Mouse (Mus musculus) thymus, postnatal 0 days (tissue): ENCODE results near the gene Xpo5. TPM values are rescaled to one million over a fixed set of nuclear protein-coding genes. Genes with fewer than 3 reads are reported as not detected.

Experiments used
- DNase-seq: peaks from one replicate; pipeline ENCODE4 v3.0.0-alpha.2; 2015; ENCODE audit warnings: low spot score
- microRNA counts: library from miRNA; unstranded; fragments of <30 nt; microRNA quantifications from one replicate; lab custom pipeline; 2015
- microRNA-seq: library from miRNA; unstranded; fragments of <30 nt; microRNA quantifications from one replicate; pipeline ENCODE4, GENCODE M21; 2016; ENCODE audit warnings: borderline number of aligned reads
- polyA plus RNA-seq: library from polyadenylated mRNA; unstranded; fragments of >200 nt; fragmentation: Nextera tagmentation; extraction: Ambion mirVana; gene quantifications from 2 replicates; pipeline ENCODE4 v1.2.1, GENCODE M21; 2015

Gene Xpo5
- polyA plus RNA-seq, 1 experiment from 2014 or later, result 26.8 TPM

DNA sequence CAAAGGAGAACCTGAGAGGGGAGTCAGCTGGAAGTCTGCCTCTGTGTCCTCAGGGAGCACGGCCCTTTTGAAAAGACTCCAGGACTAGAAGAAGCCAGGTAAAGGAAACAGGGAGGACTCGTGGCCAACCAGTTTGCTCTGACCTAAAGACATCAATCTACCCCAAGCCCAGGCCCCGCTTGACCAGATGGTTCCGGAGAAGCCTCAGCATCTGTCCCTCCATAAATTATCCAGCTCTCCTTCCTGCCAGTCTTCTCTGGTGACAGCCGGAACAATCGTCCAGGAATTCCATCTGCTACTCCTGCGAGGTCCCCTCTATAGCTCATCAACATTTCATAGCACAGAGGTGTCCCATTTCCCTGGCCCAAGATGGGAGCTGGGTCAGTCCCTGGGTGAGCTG lies 82.1 kb downstream of the Xpo5 start:
- DNase-seq, result no peak

DNA sequence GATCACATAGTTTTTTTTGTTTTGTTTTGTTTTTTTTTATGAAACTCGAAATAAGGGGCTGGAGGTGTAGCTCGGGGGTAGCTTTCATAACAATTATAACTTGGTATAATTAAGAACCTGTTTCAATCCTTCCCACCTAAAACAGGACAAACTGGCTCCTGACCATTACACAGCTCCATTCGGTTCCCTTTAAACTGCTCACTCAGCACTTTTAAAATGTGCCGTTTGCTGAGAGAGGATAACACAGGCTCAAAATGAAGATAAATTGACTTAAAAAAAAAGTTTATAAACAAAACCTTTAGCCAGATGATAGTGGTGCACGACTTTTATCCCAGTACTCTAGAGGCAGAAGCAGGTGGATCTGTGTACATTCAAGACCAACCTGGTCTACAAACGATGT lies 82.8 kb downstream of the Xpo5 start:
- DNase-seq, result no peak

DNA sequence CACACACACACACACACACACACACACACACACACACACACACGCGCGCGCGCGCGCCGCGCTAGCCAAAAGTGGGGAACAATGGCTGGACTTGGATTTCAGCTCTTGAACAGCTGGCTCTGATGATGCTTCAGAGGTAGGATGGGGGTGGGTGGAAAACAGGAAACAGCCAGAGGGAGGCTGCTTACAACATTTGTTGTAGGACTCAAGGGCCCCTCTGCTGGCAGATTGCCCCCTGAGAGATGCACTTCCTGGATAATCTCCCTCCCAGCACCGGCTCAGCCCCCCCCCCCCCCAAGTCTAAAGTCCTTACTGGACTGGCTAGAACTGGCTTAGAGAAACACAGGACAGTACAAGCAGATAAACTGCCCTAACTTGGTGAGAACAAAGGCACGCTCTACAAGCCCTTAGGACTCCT lies 85.1 kb downstream of the Xpo5 start:
- DNase-seq, result peak; percentile 32

MicroRNAs encoded within 50 kb of the gene (microRNA counts, 519-probe panel; counts per million panel counts)
- microRNA mmu-miR-693-3p (lab: Ali Mortazavi, UCI) (473 counts per million, percentile 71 among the panel's probes with 10 or more counts), microRNA mmu-miR-693-5p (lab: Ali Mortazavi, UCI) (473 counts per million, percentile 71 among the panel's probes with 10 or more counts)

Small RNA genes lying within 50 kb of the gene (microRNA-seq; reads per million reads assigned to microRNA genes)
- gene Mir693, result not detected

Other genes with a start within 250 kb of the Xpo5 start
- gene Vegfa, start 170.4 kb upstream of the Xpo5 start, polyA plus RNA-seq, result 1.1 and 1.3 TPM in 2 replicates
- 126 TPM in 2 replicates for gene Mrps18a, start 91.8 kb upstream of the Xpo5 start, polyA plus RNA-seq
- 2.0 and 2.7 TPM in 2 replicates for gene Rsph9, start 58.6 kb upstream of the Xpo5 start, polyA plus RNA-seq
- gene Mad2l1bp, start 49.2 kb upstream of the Xpo5 start, polyA plus RNA-seq, result 61.6 and 62.3 TPM in 2 replicates
- 31.4 and 37.6 TPM in 2 replicates for gene Gtpbp2, start 41.8 kb upstream of the Xpo5 start, polyA plus RNA-seq
- gene Polh, start 137 bp upstream of the Xpo5 start, polyA plus RNA-seq, result 21.5 and 24.0 TPM in 2 replicates
- 69.4 and 71.2 TPM in 2 replicates for gene Polr1c, start 45.3 kb downstream of the Xpo5 start, polyA plus RNA-seq
- 119 and 124 TPM in 2 replicates for gene Yipf3, start 45.3 kb downstream of the Xpo5 start, polyA plus RNA-seq
- gene Lrrc73, start 50.7 kb downstream of the Xpo5 start, polyA plus RNA-seq, result 1.1 and 1.2 TPM in 2 replicates
- gene Tjap1, start 80.2 kb downstream of the Xpo5 start, polyA plus RNA-seq, result 26.8 and 27.6 TPM in 2 replicates
- gene Dlk2, start 94.6 kb downstream of the Xpo5 start, polyA plus RNA-seq, result 8.1 and 9.6 TPM in 2 replicates
- gene Abcc10, start 125.6 kb downstream of the Xpo5 start, polyA plus RNA-seq, result 3.5 and 4.0 TPM in 2 replicates
- 5.4 and 5.6 TPM in 2 replicates for gene Zfp318, start 180.9 kb downstream of the Xpo5 start, polyA plus RNA-seq
- 294 and 308 TPM in 2 replicates for gene Crip3, start 226.1 kb downstream of the Xpo5 start, polyA plus RNA-seq
- 6.4 and 9.4 TPM in 2 replicates for gene Slc22a7, start 235.7 kb downstream of the Xpo5 start, polyA plus RNA-seq